Mouse (Mus musculus) ovary, adult 18-20 months (tissue): ENCODE data around the gene Vps13c.

Experiments
- DNase-seq: peaks from one replicate; pipeline ENCODE4 v3.0.0; 2022; ENCODE audit warnings: low spot score, mixed read lengths

Vps13c gene

DNA sequence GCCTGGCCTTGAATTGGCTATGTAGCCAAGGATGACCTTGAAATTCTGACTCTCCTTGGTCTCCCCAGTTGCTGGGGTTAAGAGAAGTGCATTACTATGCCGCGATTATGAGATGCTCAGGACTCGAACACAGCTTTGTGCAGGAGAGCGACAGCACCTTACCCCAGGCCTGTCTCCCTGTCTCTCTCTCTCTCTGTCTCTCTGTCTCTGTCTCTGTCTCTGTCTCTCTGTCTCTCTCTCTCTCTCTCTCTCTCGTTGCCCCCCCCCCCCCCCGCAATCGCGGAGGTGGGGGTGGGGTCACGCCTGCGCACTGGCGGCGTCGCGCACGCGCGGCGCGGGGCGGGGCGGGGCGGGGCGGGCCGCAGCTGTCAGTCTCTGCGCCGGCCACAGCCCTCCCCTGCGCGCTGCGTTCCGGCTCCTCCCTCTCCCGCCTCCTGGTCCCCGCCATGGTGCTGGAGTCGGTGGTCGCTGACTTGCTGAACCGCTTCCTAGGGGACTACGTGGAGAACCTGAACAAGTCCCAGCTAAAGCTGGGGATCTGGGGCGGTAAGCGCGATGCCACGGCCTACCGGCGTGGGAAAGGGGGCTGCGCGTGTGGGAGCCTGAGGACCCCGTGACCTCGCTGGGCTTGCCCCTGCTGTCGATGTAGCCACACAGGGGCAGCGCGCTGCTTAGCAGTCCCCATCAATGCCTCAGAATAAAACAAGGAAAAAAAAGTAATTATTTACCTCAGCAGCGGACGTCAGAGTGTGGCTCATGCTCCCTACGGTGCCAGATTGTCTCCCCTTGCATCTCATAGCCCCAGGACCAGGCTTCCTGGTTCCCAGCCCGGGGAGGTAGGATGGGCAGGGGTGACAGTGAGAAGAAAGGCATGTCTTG lies at the start of gene Vps13c:
Gene Vps13c (plus strand): TSS at position 416 of the 879 bp plus-strand sequence.
- DNase-seq, result peak; percentile 75

DNA sequence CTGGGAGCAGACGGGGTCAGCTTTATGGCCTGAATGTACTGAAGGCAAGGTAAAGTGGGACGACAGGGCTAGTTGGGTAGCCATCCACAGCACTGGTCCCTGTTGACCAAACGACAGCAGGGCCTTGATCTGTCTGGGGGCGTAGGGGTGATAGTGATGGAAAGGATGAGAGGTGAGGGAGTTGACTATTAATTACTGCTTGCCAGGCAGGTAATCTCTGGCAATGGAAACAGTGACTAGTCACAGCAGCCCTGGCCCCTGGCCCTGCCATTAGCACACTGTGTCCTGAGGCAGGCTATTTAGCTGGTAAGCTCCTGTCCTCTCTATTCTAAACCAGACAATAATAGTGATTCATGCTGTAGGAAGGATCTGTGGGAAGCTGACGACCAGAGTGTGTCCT lies 47.8 kb upstream of the Vps13c start:
- no peak for DNase-seq

DNA sequence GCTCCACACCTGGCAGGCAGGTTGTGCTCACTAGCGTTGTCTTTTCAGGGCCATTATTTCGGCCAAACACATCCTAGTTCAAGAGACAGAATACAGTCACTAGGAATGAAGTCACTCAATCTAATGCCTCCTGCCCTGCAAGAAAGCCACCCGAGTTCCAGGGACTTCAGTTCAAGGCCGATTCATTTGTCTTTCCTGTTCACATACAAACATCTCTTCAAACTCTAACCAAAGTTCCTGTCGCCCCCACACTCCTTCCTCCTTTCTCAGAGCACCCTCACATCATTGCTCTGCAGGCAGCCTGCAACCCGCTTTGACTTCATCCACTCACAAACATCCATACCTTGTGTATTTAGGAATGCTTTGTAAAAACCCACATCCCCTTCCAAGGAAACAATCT lies 46.7 kb upstream of the Vps13c start:
- no peak for DNase-seq

DNA sequence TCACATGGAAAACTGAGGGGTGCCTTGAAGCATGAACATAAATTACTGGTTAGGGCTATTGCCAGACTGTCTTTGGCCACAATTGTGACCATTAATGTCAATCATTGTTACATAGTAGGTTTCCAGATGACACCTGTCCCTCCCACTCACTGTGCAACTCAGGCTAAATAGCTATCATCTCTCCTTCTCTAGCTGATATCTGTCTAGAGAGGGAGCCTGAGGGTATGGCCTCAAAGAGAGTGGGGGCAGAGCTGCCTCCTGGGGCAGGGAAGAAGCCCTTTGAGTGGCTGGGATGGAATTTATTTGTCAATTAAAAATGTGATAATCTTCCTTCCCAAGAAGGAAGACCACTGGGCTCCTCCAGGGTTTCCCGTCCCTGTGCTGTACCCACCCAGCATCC lies 46.0 kb upstream of the Vps13c start:
- no peak for DNase-seq

DNA sequence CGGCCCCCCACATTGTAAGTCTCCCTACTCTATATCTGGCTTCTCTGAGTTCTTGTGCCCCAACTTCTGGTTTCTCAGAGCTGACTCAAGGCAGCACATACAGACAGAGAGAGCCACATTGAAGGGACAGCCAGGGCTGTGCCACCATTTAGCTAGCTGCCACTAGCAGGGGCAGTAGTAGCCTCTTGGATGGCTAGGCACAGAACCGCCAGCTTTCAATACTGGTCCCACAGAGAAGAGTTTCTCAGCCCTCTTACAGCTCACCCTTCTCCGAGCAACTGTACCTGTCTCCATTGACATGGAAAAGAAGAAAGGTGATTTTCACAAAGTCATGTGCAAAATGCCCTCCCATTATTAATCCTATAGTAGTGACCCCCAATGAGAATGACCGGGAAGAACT lies 45.5 kb upstream of the Vps13c start:
- no peak for DNase-seq

DNA sequence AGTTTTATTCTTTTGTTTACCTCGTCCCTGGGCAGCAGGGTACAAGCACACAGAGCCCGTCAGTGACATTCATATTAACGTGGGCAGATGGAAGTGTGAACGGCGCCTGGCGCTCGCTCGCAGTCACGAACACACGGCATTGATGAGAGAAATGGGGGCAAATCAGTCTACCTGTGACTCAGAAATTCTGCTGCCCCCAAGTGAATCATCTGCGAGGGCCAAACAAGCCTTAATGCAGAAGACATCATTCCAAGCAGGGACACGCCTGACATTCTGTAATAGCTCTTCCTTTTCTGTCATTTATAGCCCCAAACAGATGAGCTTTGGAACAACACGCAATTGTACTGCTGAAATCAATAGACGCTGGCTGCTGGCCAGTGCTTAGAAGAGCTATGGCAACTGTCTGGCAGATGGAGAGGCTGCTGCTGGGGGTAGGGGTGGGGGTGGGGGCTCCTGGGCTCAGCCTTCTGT lies 45.0 kb upstream of the Vps13c start:
- DNase-seq, result no peak

DNA sequence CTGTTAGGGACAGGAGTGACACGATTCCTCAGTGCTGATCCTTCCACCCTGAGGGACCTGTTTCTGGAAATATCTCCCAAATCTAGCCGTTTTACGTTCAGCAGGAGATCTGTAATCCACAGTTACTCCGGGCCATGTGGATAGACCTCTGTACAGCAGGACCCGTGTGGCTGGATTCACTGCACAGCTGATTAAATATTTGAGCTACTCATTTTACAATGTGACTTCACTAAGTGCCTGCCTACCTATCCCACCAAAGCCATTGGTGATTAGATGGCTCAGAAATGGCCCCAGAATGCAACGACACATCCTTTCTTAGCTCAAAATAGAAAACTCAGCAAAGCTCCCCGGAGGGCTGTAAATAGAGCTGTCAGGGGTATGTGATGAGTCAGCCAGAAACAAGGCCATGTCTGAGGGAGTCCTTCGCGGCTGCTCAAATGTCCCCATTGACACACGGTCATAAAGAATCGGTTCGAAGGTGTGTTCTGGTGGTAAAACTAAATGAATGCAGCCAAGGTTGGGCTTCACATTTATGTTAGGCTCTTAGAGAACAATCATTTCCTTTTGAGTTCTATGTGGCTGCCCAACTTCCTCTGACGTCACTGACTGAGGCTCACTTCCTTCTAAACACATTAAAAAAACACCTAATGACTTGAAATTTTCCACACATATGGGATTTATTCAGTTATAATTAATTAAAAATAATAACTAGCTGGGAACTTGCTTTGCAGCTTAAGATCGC lies 40.9 kb upstream of the Vps13c start:
- no peak for DNase-seq

DNA sequence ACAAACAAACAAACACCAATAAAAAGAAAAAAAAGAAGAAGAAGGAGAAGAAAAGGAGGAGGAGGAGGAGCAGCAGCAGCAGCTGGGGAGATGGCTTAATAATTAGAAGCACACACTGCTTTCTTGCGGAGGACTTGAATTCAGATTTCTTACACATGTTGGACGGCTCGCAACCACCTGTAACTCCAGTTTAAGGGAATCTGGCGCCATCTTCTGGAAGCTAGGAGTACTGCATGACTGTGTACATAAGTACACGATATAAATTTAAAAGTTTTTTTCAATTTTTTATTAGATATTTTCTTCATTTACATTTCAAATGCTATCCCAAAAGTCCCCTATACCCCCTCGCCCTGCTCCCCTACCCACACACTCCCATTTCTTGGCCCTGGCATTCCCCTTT lies 38.0 kb upstream of the Vps13c start:
- no peak for DNase-seq

DNA sequence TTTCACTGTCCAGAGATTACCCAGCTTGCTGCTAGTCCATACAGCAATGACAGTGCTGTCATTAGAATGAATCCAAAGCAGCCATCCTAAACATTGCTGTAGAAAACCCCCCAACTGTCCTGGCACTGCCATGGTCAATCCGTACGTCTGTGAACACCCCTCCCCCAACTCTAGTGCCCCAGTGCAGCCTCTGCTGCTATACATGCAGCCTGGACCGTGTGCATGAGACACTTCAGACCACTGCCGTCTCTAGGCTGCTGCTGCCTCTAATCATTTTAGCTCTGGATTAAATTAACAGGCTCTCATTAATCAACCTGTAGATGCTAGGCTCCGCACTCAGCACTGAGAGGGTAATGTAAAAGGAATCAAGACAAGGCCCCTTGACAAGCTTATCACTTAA lies 33.2 kb upstream of the Vps13c start:
- DNase-seq, result no peak

DNA sequence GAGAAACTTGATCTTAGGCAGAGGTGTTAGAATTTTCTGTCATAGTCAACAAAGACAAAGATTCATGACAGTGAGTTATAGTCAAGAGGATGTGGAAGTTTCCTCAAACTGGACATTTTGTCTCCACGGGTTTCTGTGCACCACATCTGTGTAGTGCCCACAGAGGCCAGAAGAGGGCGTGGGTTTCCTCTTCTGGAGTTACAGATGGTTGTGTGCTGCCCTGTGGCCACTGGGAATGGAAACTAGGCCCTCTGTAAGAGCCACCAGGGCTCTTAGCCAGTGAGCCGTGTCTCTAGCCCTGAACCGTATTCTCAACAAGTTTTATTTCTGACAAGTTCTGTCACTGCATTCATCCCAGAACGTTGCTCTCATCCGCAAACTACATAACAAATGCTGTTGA lies 29.7 kb upstream of the Vps13c start:
- no peak for DNase-seq

DNA sequence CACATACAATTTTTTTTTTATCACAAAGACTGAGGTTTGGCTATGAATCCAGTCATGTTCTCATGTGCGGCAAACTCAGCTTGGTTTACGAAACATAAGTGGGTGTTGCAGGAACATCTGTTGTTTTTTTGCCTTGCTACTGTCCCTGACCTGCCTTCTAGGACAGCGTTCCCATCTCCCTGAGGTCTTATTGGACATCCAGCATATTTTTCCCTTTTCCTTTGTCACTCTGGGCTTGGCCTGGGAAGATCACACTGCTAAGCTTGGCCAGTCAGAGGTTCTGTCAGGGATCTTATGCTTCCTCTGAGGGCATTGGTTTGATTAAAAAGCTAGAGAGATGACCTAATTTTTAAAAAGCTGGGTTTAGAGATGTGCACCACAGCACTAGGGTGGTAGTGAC lies 29.1 kb upstream of the Vps13c start:
- no peak for DNase-seq

DNA sequence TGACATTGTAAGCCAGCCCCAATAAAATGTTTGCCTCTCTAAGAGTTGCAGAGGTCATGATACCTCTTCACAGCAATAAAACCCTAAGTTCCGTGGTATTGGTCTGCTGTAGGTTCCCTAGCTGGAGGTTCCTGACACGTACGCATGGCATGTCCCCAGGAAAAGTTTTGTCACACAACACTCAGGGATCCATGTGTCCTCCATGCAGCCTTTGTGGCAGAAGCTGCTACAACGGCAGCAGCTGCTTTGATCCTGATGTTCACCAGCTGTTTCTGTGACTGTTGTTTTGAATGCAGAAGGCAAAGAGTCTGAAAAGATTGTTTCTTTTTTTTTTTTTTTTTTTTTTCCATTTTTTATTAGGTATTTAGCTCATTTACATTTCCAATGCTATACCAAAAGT lies 27.0 kb upstream of the Vps13c start:
- no peak for DNase-seq

DNA sequence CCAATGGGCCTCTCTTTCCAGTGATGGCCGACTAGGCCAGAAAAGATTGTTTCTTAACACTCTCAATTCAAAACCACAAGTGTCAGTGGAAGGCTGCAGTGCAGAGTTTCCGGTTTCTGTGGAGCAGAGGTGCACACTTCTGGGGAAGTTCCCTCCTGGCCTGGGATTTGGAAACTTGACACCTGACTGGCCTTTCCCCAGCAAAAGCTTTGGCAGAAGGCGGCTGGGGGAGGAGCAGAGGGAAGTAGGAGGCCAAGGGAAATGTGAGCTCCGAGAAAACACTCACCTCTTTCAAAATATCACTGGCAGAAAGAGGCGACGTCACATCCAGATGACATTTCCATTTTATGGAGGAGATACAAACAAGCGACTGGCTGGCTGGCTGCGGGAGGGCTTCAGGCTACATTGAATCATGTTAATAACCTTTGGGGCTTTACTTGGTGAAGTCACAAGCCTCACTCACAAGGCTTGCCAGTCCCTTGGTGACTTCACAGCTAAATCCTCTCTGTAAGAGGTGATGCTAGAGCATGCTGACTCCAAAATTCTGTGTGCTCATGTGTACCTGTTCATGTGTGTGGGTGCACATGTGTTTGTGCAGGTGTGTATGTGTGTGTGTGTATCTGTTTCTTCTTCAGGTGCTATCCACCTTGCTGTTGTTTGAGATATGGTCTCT lies 26.4 kb upstream of the Vps13c start:
- peak; percentile 40 for DNase-seq

DNA sequence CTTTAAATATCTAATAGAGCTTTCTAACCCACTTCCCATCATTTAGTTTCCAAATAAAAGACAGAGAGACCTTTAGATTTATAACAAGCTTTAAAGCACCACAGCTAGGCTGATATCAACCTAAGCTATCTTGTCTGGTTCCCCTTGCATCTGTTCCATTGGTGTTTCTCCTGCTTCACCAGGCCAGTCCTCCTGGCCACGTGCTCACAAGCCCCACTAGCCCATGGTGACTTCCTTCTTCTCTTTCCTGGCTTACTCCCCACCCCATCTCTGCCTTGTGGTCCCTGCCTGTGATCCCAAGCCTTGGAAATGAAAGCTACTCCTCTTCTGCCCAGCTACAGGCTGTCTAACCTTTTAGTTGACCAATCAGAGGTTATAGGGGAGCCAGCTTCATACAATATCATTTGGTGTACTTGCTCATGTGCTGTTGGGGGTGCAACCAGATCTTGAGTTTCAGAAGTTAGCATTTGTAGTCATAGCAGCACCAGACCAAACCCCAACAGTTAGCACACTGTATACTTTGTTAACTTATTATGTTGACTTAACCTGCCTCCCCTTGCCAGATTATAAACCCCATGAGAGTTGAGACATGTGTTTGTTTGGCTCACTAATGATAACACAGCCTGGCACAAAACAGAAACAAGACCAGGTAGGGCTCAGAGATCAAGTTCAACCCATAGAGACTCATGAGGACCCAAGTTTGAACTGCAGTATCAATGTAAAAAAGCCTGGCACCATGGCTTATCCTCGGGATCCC lies 23.8 kb upstream of the Vps13c start:
- no peak for DNase-seq

DNA sequence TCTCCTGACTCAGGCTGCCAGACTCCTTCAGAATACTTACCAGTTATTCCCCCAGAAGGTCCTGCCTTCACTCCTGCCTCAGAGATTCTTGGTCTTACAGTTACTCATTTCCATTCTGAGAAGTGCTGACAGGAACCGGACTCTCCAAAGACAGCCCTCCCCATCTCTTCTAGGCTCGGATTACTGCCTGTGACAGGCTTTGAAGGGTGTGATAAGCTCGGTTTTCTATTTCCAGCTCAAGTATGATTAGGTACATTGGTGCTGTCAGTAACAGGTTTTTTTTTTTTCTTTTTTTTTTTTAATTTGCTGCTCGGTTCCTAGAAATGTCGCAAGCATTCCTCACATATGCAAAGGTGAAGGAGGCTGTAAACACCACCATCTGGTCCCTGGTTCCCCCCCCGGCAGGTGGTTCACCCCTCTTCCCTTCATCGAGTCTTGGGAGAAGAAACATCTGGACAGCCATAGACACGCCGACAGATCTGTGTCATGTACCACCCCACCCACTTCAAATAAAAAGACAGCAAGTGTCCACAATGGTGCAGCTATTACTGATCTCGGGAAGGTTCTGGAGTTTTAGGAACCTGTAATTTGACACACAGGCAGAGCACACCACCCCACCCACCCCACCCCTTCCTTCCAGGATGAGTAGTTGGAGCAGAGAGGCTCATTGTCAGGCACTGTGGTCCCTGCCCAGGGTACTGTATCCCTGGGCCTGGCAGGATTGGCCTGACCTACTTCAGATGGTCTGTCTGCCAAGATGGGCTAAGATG lies 22.1 kb upstream of the Vps13c start:
- no peak for DNase-seq

DNA sequence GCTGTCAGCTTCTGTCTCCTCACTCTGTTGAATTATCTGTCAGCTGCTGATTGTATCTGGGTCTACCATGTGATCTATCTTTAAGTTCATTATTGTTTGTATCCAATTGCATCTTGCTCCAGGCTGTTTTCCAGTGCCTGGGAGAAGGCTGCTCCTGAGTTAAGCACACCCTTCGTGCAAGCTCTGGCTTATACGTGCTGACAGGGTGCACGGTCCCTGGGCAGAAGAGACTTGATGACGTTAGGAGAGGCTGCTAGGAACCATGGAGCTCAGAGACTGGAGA lies 21.6 kb upstream of the Vps13c start:
- no peak for DNase-seq

DNA sequence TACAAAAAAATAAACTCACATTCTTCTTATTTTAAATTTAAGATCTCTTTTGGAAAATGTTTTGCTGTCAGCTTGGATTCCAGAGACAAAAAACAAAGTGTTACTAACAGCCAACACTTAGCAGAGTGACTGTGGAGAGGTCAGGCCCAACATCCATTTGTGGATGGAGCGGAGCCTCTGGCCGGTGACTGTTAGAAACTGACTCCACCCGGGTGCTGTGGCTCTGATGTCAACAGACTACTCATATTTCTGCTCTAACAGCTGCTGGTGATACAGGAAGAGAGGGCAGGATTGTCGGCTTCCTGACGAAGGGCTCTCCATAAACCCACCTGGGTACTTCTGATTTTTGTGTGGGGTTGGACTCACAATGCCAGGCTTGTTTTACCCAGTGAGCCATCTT lies 17.1 kb upstream of the Vps13c start:
- no peak for DNase-seq

DNA sequence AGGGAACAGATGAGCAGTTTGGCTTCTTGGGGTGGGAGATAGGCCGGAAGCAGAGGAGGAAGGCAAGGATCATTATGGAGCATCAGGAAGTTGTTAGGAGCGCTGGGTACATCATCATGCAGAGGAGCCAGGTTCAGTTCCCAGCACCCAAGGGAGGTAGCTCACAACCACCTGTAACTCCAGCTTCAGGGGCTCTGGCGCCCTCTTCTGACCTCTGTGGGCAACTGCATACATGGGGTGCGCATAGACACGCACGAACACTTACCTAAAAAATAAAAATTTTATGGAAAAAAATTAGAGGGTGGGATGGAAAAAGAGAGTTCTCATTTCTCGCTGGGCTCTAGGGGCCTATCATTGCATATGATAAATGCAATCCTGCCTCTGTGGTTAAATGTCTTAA lies 14.7 kb upstream of the Vps13c start:
- DNase-seq, result no peak

DNA sequence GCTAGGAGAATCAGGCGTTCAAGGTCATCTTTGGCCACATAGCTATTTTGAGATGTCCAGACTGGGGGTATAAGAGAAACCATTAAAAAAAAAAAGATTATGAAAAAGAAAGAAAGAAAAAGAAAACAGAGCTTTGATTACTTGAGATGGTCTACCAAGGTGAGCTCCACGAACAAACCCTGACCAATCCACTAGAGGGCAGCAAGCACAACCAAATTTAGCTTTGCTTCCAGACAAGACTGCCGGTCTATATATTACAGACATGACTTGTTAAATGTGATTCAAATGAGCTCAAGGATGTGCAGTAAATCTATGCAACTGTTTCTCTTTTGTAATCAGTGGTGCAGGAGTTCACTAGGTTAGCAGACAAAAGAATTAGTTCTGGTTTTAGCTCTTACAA lies 12.0 kb upstream of the Vps13c start:
- no peak for DNase-seq

DNA sequence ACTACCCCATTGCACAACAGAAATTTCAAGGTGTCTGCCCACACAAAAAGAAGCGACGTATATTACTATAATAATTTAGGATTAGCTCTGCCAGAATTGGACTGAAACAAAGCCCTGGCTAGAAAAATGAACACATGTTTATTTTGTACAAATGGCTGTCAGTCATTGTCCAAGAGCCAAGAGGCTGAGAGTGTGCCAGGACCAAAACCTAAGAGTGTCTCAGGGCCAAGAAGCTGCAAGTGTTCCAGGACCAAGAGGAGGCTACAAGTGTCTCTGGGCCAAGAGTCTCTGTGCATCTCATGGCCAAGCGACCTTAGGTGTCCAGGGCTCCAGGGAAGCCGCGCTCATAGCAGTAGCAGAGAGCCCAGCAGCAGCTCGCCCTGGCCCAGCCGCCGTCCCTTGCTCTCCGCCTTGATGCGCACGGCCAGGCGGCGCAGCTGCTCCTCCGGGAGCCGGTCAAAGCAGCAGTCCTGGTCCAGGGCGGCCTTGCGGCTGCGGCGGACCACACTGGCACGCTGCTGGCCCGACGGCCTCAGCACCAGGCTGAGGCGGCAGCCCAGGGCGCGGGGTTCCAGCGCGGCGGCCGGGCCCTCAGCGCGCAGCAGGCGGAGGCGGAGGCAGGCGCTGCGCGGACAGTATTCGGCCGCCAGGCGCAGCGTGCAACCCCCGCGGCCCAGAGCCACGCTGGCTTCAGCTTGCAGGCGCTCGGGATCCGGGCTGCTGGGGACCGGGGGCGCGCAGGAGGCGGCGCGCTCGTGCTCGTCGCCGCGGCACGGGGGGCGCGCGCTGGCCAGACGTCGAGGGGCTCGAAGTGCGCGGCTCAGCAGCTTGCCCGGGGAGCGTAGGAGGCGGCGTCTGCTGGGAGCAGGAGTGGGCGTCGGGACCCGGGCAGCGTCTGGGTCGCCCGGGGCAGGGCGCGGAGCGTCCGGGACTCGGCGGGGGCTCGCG lies 9.5 kb upstream of the Vps13c start:
- DNase-seq, result no peak
